Mouse (Mus musculus) heart, embryonic 13.5 days (tissue): ENCODE measurements at regions not wholly inside any gene's neighbourhood (a gene's known extent, or its start where the extent isn't known, plus 50 kb on each side); places are given as distances from the start of the nearest gene placed in this dataset.

ENCODE experiments used
- ATAC-seq: fragments of 200-750 bp; cut with Nextera tagmentation; 2 replicates; pipeline ENCODE4 v1.8.0; 2017; ENCODE audit warnings: moderate TSS enrichment; ENCODE audit not compliant: insufficient number of reproducible peaks, low FRiP score, low TSS enrichment; ENCODE audit errors: extremely low read depth
- H3K27ac ChIP-seq: fragments of 300-500 bp; sonication (generic); replicated peaks from 2 replicates; pipeline ENCODE4 v1.5.1; 2015; ENCODE audit warnings: moderate library complexity, mild to moderate bottlenecking, inconsistent platforms
- H3K27me3 ChIP-seq: fragments of 300-500 bp; sonication (generic); replicated peaks from 2 replicates; pipeline ENCODE4 v1.6.1; 2015; ENCODE audit warnings: mild to moderate bottlenecking, inconsistent platforms
- H3K36me3 ChIP-seq: fragments of 300-500 bp; sonication (generic); 2 replicates; pipeline ENCODE4 v1.6.1; 2015; ENCODE audit warnings: mild to moderate bottlenecking, inconsistent platforms
- H3K4me1 ChIP-seq: fragments of 300-500 bp; sonication (generic); 2 replicates; pipeline ENCODE4 v1.6.1; 2015; ENCODE audit warnings: inconsistent platforms
- H3K4me2 ChIP-seq: fragments of 300-500 bp; sonication (generic); 2 replicates; pipeline ENCODE4 v1.6.1; 2015; ENCODE audit warnings: inconsistent platforms, mild to moderate bottlenecking, moderate library complexity
- H3K4me3 ChIP-seq: fragments of 300-500 bp; sonication (generic); 2 replicates; pipeline ENCODE4 v1.5.1; 2015; ENCODE audit warnings: moderate library complexity, mild to moderate bottlenecking, inconsistent platforms
- H3K9ac ChIP-seq: fragments of 300-500 bp; sonication (generic); 2 replicates; pipeline ENCODE4 v1.6.1; 2015; ENCODE audit warnings: inconsistent platforms, mild to moderate bottlenecking, moderate library complexity
- H3K9me3 ChIP-seq: fragments of 300-500 bp; sonication (generic); 2 replicates; pipeline ENCODE4 v1.6.1; 2016; ENCODE audit warnings: inconsistent platforms
- WGBS: fragments of 180-500 bp; shearing (Covaris S2); methylation state at CpG from one replicate; pipeline ENCODE4 v1.1.7; 2015; ENCODE audit warnings: mixed read lengths; 5-methylcytosine and 5-hydroxymethylcytosine counted together

GRCm38 (mm10) chr4:142358866-142359265 lies 119.7 kb upstream of the Kazn start:
- Histone ChIP-seq H3K9ac (no peak overlapping the region), H3K4me2 (no peak overlapping the region), H3K9me3 (no peaks in the 10 kb centered on the region), H3K27me3 (no peaks in the 10 kb centered on the region), H3K36me3 (no peaks in the 10 kb centered on the region), H3K4me1 (0 out of 2 replicates have a peak, but pooled peaks cover 3% of the 10 kb centered on the region), H3K27ac (no peak overlapping the region), H3K4me3 (no peak overlapping the region)
- 58% methylated on average over 13 of the region's 13 CpGs for WGBS
- no peak for ATAC-seq

- Histone ChIP-seq H3K27me3 (no peaks in the 10 kb centered on the region), H3K27ac (no peak overlapping the region), H3K9me3 (no peaks in the 10 kb centered on the region), H3K36me3 (no peaks in the 10 kb centered on the region), H3K4me2 (no peak overlapping the region), H3K4me3 (no peak overlapping the region), H3K4me1 (peaks cover 9% of the 10 kb centered on the region), H3K9ac (no peak overlapping the region)
- no peak for ATAC-seq
- 79% methylated on average over 8 of the region's 8 CpGs for WGBS
Measured at GRCm38 (mm10) chr4:142355387-142355786, 116.2 kb upstream of the Kazn start.

- no peaks in the 10 kb centered on the region for H3K27me3 ChIP-seq
- H3K36me3 ChIP-seq: no peaks in the 10 kb centered on the region
- no peak overlapping the region for H3K4me2 ChIP-seq
- H3K9me3 ChIP-seq: no peaks in the 10 kb centered on the region
- H3K4me1 ChIP-seq: peaks cover 6% of the 10 kb centered on the region
- H3K9ac ChIP-seq: no peak overlapping the region
- no peak overlapping the region for H3K4me3 ChIP-seq
- H3K27ac ChIP-seq: no peak overlapping the region
- ATAC-seq: no peak
- WGBS: 75% methylated on average over 7 of the region's 7 CpGs
Measured at GRCm38 (mm10) chr4:142353526-142353925, 114.3 kb upstream of the Kazn start.

- no peak for ATAC-seq
- no peak overlapping the region for H3K4me2 ChIP-seq
- peaks cover 10% of the 10 kb centered on the region for H3K4me1 ChIP-seq
- H3K4me3 ChIP-seq: no peak overlapping the region
- no peaks in the 10 kb centered on the region for H3K36me3 ChIP-seq
- H3K9ac ChIP-seq: no peak overlapping the region
- no peaks in the 10 kb centered on the region for H3K27me3 ChIP-seq
- WGBS: 78% methylated on average over 3 of the region's 3 CpGs
- no peak overlapping the region for H3K27ac ChIP-seq
- no peaks in the 10 kb centered on the region for H3K9me3 ChIP-seq
Measured at GRCm38 (mm10) chr4:142351831-142352230, 112.6 kb upstream of the Kazn start.

- Histone ChIP-seq H3K36me3 (no peaks in the 10 kb centered on the region), H3K9ac (no peak overlapping the region), H3K27me3 (no peaks in the 10 kb centered on the region), H3K9me3 (no peaks in the 10 kb centered on the region), H3K4me3 (no peak overlapping the region), H3K27ac (no peak overlapping the region), H3K4me2 (no peak overlapping the region), H3K4me1 (peaks cover 10% of the 10 kb centered on the region)
- no peak for ATAC-seq
- 79% methylated on average over 8 of the region's 8 CpGs for WGBS
Measured at GRCm38 (mm10) chr4:142350986-142351385, 111.8 kb upstream of the Kazn start.

- no peak for ATAC-seq
- 37% methylated on average over 6 of the region's 6 CpGs for WGBS
- Histone ChIP-seq H3K27me3 (no peaks in the 10 kb centered on the region), H3K4me1 (peaks cover 10% of the 10 kb centered on the region), H3K27ac (no peak overlapping the region), H3K9me3 (no peaks in the 10 kb centered on the region), H3K36me3 (no peaks in the 10 kb centered on the region), H3K4me3 (no peak overlapping the region), H3K9ac (no peak overlapping the region), H3K4me2 (no peak overlapping the region)
Measured at GRCm38 (mm10) chr4:142348910-142349309, 109.7 kb upstream of the Kazn start.

GRCm38 (mm10) chr4:142342482-142343206 lies 103.4 kb upstream of the Kazn start:
- no peak overlapping the region for H3K27ac ChIP-seq

GRCm38 (mm10) chr4:142341305-142341704 lies 102.1 kb upstream of the Kazn start:
- H3K9ac ChIP-seq: no peak overlapping the region
- no peak overlapping the region for H3K4me3 ChIP-seq
- 36% methylated on average over 4 of the region's 4 CpGs for WGBS
- no peak for ATAC-seq
- peaks cover 22% of the 10 kb centered on the region for H3K4me1 ChIP-seq
- H3K27ac ChIP-seq: no peak overlapping the region
- no peaks in the 10 kb centered on the region for H3K9me3 ChIP-seq
- H3K27me3 ChIP-seq: no peaks in the 10 kb centered on the region
- no peak overlapping the region for H3K4me2 ChIP-seq
- H3K36me3 ChIP-seq: no peaks in the 10 kb centered on the region

More at GRCm38 (mm10) chr4:142342482-142343206, 103.4 kb upstream of the Kazn start:
- Histone ChIP-seq H3K9ac (no peak overlapping the region), H3K36me3 (no peaks in the 10 kb centered on the region), H3K4me1 (peaks cover 18% of the 10 kb centered on the region), H3K4me2 (no peak overlapping the region), H3K27me3 (no peaks in the 10 kb centered on the region), H3K9me3 (no peaks in the 10 kb centered on the region), H3K4me3 (no peak overlapping the region)
- WGBS: 62% methylated on average over 19 of the region's 19 CpGs
- no peak for ATAC-seq

- no peak overlapping the region for H3K9ac ChIP-seq
- no peaks in the 10 kb centered on the region for H3K36me3 ChIP-seq
- no peaks in the 10 kb centered on the region for H3K27me3 ChIP-seq
- no peak overlapping the region for H3K27ac ChIP-seq
- H3K4me1 ChIP-seq: peaks cover 22% of the 10 kb centered on the region
- 9% methylated on average over 3 of the region's 3 CpGs for WGBS
- H3K9me3 ChIP-seq: no peaks in the 10 kb centered on the region
- H3K4me3 ChIP-seq: no peak overlapping the region
- no peak for ATAC-seq
- H3K4me2 ChIP-seq: no peak overlapping the region
Measured at GRCm38 (mm10) chr4:142340057-142340456, 100.9 kb upstream of the Kazn start.

GRCm38 (mm10) chr4:142337701-142338100 lies 98.5 kb upstream of the Kazn start:
- H3K27ac ChIP-seq: no peak overlapping the region
- WGBS: 83% methylated on average over 8 of the region's 8 CpGs
- no peaks in the 10 kb centered on the region for H3K36me3 ChIP-seq
- H3K9ac ChIP-seq: no peak overlapping the region
- peaks cover 18% of the 10 kb centered on the region for H3K4me1 ChIP-seq
- H3K4me3 ChIP-seq: no peak overlapping the region
- ATAC-seq: no peak
- no peak overlapping the region for H3K4me2 ChIP-seq
- no peaks in the 10 kb centered on the region for H3K9me3 ChIP-seq
- no peaks in the 10 kb centered on the region for H3K27me3 ChIP-seq

- no peak for ATAC-seq
- H3K9ac ChIP-seq: no peak overlapping the region
- no peak overlapping the region for H3K4me3 ChIP-seq
- H3K4me2 ChIP-seq: no peak overlapping the region
- H3K36me3 ChIP-seq: no peaks in the 10 kb centered on the region
- WGBS: 48% methylated on average over 2 of the region's 2 CpGs
- H3K27me3 ChIP-seq: no peaks in the 10 kb centered on the region
- no peak overlapping the region for H3K27ac ChIP-seq
- peaks cover 17% of the 10 kb centered on the region for H3K4me1 ChIP-seq
- H3K9me3 ChIP-seq: no peaks in the 10 kb centered on the region
Measured at GRCm38 (mm10) chr4:142336943-142337342, 97.7 kb upstream of the Kazn start.

- Histone ChIP-seq H3K4me2 (no peak overlapping the region), H3K36me3 (no peaks in the 10 kb centered on the region), H3K9ac (no peak overlapping the region), H3K4me1 (peaks cover 7% of the 10 kb centered on the region), H3K4me3 (no peak overlapping the region), H3K9me3 (peaks cover 4% of the 10 kb centered on the region; the same call in 1 of the 2 replicates), H3K27me3 (no peaks in the 10 kb centered on the region), H3K27ac (no peak overlapping the region)
- no peak for ATAC-seq
- WGBS: 81% methylated on average over 7 of the region's 7 CpGs
Measured at GRCm38 (mm10) chr4:142334084-142334483, 94.9 kb upstream of the Kazn start.
